Mouse (Mus musculus) liver, embryonic 15.5 days (tissue): Measurements from ENCODE around the gene Hcfc2. TPM values are rescaled to one million over a fixed set of nuclear protein-coding genes. Genes with fewer than 3 reads are reported as not detected.
A peak's percentile ranks its signal among the peaks of the same experiment; 100 is the strongest.

ENCODE experiments used
- ATAC-seq: fragments of 200-750 bp; cut with Nextera tagmentation; 2 replicates; pipeline ENCODE4 v1.8.0; 2017; ENCODE audit warnings: moderate number of reproducible peaks, mild to moderate bottlenecking, moderate library complexity; ENCODE audit not compliant: insufficient read depth
- H3K27ac ChIP-seq: fragments of 300-500 bp; sonication (generic); replicated peaks from 2 replicates; pipeline ENCODE4 v1.5.1; 2015; ENCODE audit warnings: mild to moderate bottlenecking, inconsistent platforms
- H3K27me3 ChIP-seq: fragments of 300-500 bp; sonication (generic); 2 replicates; pipeline ENCODE4 v1.6.1; 2015; ENCODE audit warnings: mild to moderate bottlenecking, inconsistent platforms
- H3K36me3 ChIP-seq: fragments of 300-500 bp; sonication (generic); replicated peaks from 2 replicates; pipeline ENCODE4 v1.6.1; 2015; ENCODE audit warnings: moderate library complexity, mild to moderate bottlenecking, inconsistent platforms
- H3K4me1 ChIP-seq: fragments of 300-500 bp; sonication (generic); replicated peaks from 2 replicates; pipeline ENCODE4 v1.6.1; 2015; ENCODE audit warnings: inconsistent platforms
- H3K4me2 ChIP-seq: fragments of 300-500 bp; sonication (generic); 2 replicates; pipeline ENCODE4 v1.6.1; 2015; ENCODE audit warnings: moderate library complexity, mild to moderate bottlenecking, inconsistent platforms
- H3K4me3 ChIP-seq: fragments of 300-500 bp; sonication (generic); replicated peaks from 2 replicates; pipeline ENCODE4 v1.5.1; 2015; ENCODE audit warnings: mild to moderate bottlenecking, inconsistent platforms
- H3K9ac ChIP-seq: fragments of 300-500 bp; sonication (generic); 2 replicates; pipeline ENCODE4 v1.6.1; 2015; ENCODE audit warnings: moderate library complexity, mild to moderate bottlenecking, inconsistent platforms
- H3K9me3 ChIP-seq: fragments of 300-500 bp; sonication (generic); replicated peaks from 2 replicates; pipeline ENCODE4 v1.6.1; 2016; ENCODE audit warnings: inconsistent platforms
- WGBS: fragments of 180-500 bp; shearing (Covaris S2); methylation state at CpG from one replicate; pipeline ENCODE4 v1.1.7; 2015; ENCODE audit warnings: mixed read lengths; ENCODE audit not compliant: insufficient replicate concordance; 5-methylcytosine and 5-hydroxymethylcytosine counted together
- polyA plus RNA-seq: library from polyadenylated mRNA; unstranded; fragments of >200 nt; fragmentation: Nextera tagmentation; extraction: Ambion mirVana; gene quantifications from 2 replicates; pipeline ENCODE4 v1.2.1, GENCODE M21; 2015

Hcfc2 gene
- polyA plus RNA-seq, 1 experiment from 2014 or later = 12.9 TPM

GRCm38 (mm10) chr10:82777075-82777474 lies 81.1 kb downstream of the Hcfc2 start:
- WGBS = 37% methylated on average over 2 of the region's 2 CpGs
- H3K27me3 ChIP-seq = no peaks in the 10 kb centered on the region
- ATAC-seq = peak; percentile 74
- H3K36me3 ChIP-seq = no peaks in the 10 kb centered on the region
- no peak overlapping the region for H3K9ac ChIP-seq
- peak overlapping the region; percentile 24; the same call in 1 of the 2 replicates for H3K27ac ChIP-seq
- H3K4me3 ChIP-seq = no peak overlapping the region
- no peaks in the 10 kb centered on the region for H3K9me3 ChIP-seq
- peaks cover 46% of the 10 kb centered on the region for H3K4me1 ChIP-seq
- H3K4me2 ChIP-seq = no peak overlapping the region

GRCm38 (mm10) chr10:82777886-82778285 lies 81.9 kb downstream of the Hcfc2 start:
- Histone ChIP-seq H3K9ac (no peak overlapping the region), H3K4me1 (peaks cover 46% of the 10 kb centered on the region), H3K27me3 (no peaks in the 10 kb centered on the region), H3K4me2 (peak overlapping the region; percentile 9; the same call in 1 of the 2 replicates), H3K4me3 (no peak overlapping the region), H3K36me3 (no peaks in the 10 kb centered on the region), H3K27ac (peak overlapping the region; percentile 22; the same call in 1 of the 2 replicates), H3K9me3 (no peaks in the 10 kb centered on the region)
- no peak for ATAC-seq
- WGBS = 38% methylated on average over 13 of the region's 13 CpGs

- no peak for ATAC-seq
- no peaks in the 10 kb centered on the region for H3K36me3 ChIP-seq
These were observed 83.0 kb downstream of the Hcfc2 start for GRCm38 (mm10) chr10:82778791-82779549.

GRCm38 (mm10) chr10:82779831-82780230 lies 83.9 kb downstream of the Hcfc2 start:
- WGBS = 91% methylated on average over 14 of the region's 14 CpGs
- Histone ChIP-seq H3K27ac (no peak overlapping the region), H3K9me3 (no peaks in the 10 kb centered on the region), H3K36me3 (no peaks in the 10 kb centered on the region), H3K4me2 (no peak overlapping the region), H3K27me3 (no peaks in the 10 kb centered on the region), H3K4me1 (peaks cover 46% of the 10 kb centered on the region), H3K9ac (no peak overlapping the region), H3K4me3 (no peak overlapping the region)
- ATAC-seq = no peak

More at GRCm38 (mm10) chr10:82778791-82779549, 83.0 kb downstream of the Hcfc2 start:
- H3K4me2 ChIP-seq = no peak overlapping the region
- no peak overlapping the region for H3K4me3 ChIP-seq
- peaks cover 46% of the 10 kb centered on the region for H3K4me1 ChIP-seq
- no peaks in the 10 kb centered on the region for H3K9me3 ChIP-seq
- no peaks in the 10 kb centered on the region for H3K27me3 ChIP-seq
- no peak overlapping the region; the same call in none of the 2 replicates for H3K27ac ChIP-seq
- WGBS = 71% methylated on average over 8 of the region's 8 CpGs
- no peak overlapping the region for H3K9ac ChIP-seq

GRCm38 (mm10) chr10:82780322-82780721 lies 84.4 kb downstream of the Hcfc2 start:
- no peaks in the 10 kb centered on the region for H3K27me3 ChIP-seq
- H3K27ac ChIP-seq = no peak overlapping the region
- H3K36me3 ChIP-seq = no peaks in the 10 kb centered on the region
- no peak overlapping the region for H3K9ac ChIP-seq
- H3K4me3 ChIP-seq = no peak overlapping the region
- H3K4me2 ChIP-seq = no peak overlapping the region
- no peaks in the 10 kb centered on the region for H3K9me3 ChIP-seq
- peak; percentile 43; the same call in 1 of the 2 replicates for ATAC-seq
- 45% methylated on average over 3 of the region's 3 CpGs for WGBS
- H3K4me1 ChIP-seq = peaks cover 46% of the 10 kb centered on the region

- H3K4me1 ChIP-seq = peaks cover 46% of the 10 kb centered on the region
- no peak for ATAC-seq
- H3K9me3 ChIP-seq = no peaks in the 10 kb centered on the region
These were observed 84.9 kb downstream of the Hcfc2 start for GRCm38 (mm10) chr10:82780816-82781215.

GRCm38 (mm10) chr10:82782472-82782871 lies 86.5 kb downstream of the Hcfc2 start:
- Histone ChIP-seq H3K9ac (no peak overlapping the region), H3K36me3 (no peaks in the 10 kb centered on the region), H3K27me3 (no peaks in the 10 kb centered on the region), H3K4me1 (peaks cover 31% of the 10 kb centered on the region), H3K4me2 (no peak overlapping the region), H3K4me3 (no peak overlapping the region), H3K27ac (no peak overlapping the region), H3K9me3 (no peaks in the 10 kb centered on the region)
- 23% methylated on average over 2 of the region's 2 CpGs for WGBS
- ATAC-seq = peak; percentile 51; the same call in 1 of the 2 replicates

More at GRCm38 (mm10) chr10:82780816-82781215, 84.9 kb downstream of the Hcfc2 start:
- H3K27ac ChIP-seq = no peak overlapping the region
- no peaks in the 10 kb centered on the region for H3K36me3 ChIP-seq
- H3K27me3 ChIP-seq = no peaks in the 10 kb centered on the region
- no peak overlapping the region for H3K9ac ChIP-seq
- no peak overlapping the region for H3K4me2 ChIP-seq
- no peak overlapping the region for H3K4me3 ChIP-seq

- H3K9ac ChIP-seq = no peak overlapping the region
- H3K4me1 ChIP-seq = 0 out of 2 replicates have a peak, but pooled peaks cover 8% of the 10 kb centered on the region
- no peak overlapping the region for H3K4me3 ChIP-seq
- ATAC-seq = no peak
- no peaks in the 10 kb centered on the region for H3K27me3 ChIP-seq
- no peaks in the 10 kb centered on the region for H3K36me3 ChIP-seq
- no peak overlapping the region for H3K27ac ChIP-seq
- H3K4me2 ChIP-seq = no peak overlapping the region
- H3K9me3 ChIP-seq = no peaks in the 10 kb centered on the region
These were observed 93.2 kb downstream of the Hcfc2 start for GRCm38 (mm10) chr10:82789181-82789580.

GRCm38 (mm10) chr10:82790504-82790903 lies 94.5 kb downstream of the Hcfc2 start:
- ATAC-seq = no peak
- H3K4me2 ChIP-seq = no peak overlapping the region
- H3K9me3 ChIP-seq = no peaks in the 10 kb centered on the region
- H3K9ac ChIP-seq = no peak overlapping the region
- no peak overlapping the region for H3K4me3 ChIP-seq
- H3K27ac ChIP-seq = no peak overlapping the region
- peaks cover 16% of the 10 kb centered on the region for H3K4me1 ChIP-seq
- H3K27me3 ChIP-seq = peaks cover 6% of the 10 kb centered on the region; the same call in 1 of the 2 replicates
- H3K36me3 ChIP-seq = no peaks in the 10 kb centered on the region
- 69% methylated on average over 5 of the region's 5 CpGs for WGBS

GRCm38 (mm10) chr10:82791713-82792112 lies 95.8 kb downstream of the Hcfc2 start:
- H3K4me3 ChIP-seq = no peak overlapping the region
- no peaks in the 10 kb centered on the region for H3K9me3 ChIP-seq
- no peak overlapping the region for H3K4me2 ChIP-seq
- no peaks in the 10 kb centered on the region for H3K36me3 ChIP-seq
- H3K9ac ChIP-seq = no peak overlapping the region
- no peak for ATAC-seq
- peaks cover 17% of the 10 kb centered on the region for H3K27me3 ChIP-seq
- 85% methylated on average over 3 of the region's 3 CpGs for WGBS
- no peak overlapping the region for H3K27ac ChIP-seq
- peaks cover 27% of the 10 kb centered on the region for H3K4me1 ChIP-seq
